Mouse (Mus musculus) heart, postnatal 0 days (tissue): ENCODE measurements around the gene Obox7. TPM values are rescaled to one million over a fixed set of nuclear protein-coding genes. Genes with fewer than 3 reads are reported as not detected.
A peak's percentile ranks its signal among the peaks of the same experiment; 100 is the strongest.
"Not testable (repeated sequence)": the region's sequence is repeated elsewhere in the genome, so short reads cannot be mapped to it uniquely, and the experiment has no call there.

Experiments
- ATAC-seq: fragments of 200-750 bp; cut with Nextera tagmentation; 2 replicates; pipeline ENCODE4 v1.8.0; 2017; ENCODE audit warnings: low read depth, moderate number of reproducible peaks, moderate library complexity; ENCODE audit not compliant: insufficient read depth
- DNase-seq: peaks from one replicate; pipeline ENCODE4 v3.0.0-alpha.2; 2016; ENCODE audit warnings: low spot score
- H3K27ac ChIP-seq: fragments of 300-500 bp; sonication (generic); 2 replicates; pipeline ENCODE4 v1.5.1; 2014; ENCODE audit warnings: low read depth, mild to moderate bottlenecking
- H3K27me3 ChIP-seq: fragments of 300-500 bp; sonication (generic); 2 replicates; pipeline ENCODE4 v1.6.1; 2014; ENCODE audit warnings: low read length, mixed read lengths; ENCODE audit not compliant: control insufficient read depth, insufficient read depth
- H3K36me3 ChIP-seq: fragments of 300-500 bp; sonication (generic); replicated peaks from 2 replicates; pipeline ENCODE4 v1.6.1; 2014; ENCODE audit warnings: low read length, mixed read lengths; ENCODE audit not compliant: control insufficient read depth, insufficient read depth
- H3K4me1 ChIP-seq: fragments of 300-500 bp; sonication (generic); 2 replicates; pipeline ENCODE4 v1.6.1; 2014; ENCODE audit warnings: antibody characterized with exemption; ENCODE audit not compliant: control insufficient read depth, insufficient read depth
- H3K4me2 ChIP-seq: fragments of 300-500 bp; sonication (generic); 2 replicates; pipeline ENCODE4 v1.6.1; 2014; ENCODE audit warnings: low read depth, mild to moderate bottlenecking, low read length, moderate library complexity
- H3K4me3 ChIP-seq: fragments of 300-500 bp; sonication (generic); 2 replicates; pipeline ENCODE4 v1.5.1; 2014; ENCODE audit warnings: low read depth, low read length
- H3K9ac ChIP-seq: fragments of 300-500 bp; sonication (generic); replicated peaks from 2 replicates; pipeline ENCODE4 v1.6.1; 2014; ENCODE audit warnings: low read depth, low read length, mixed read lengths
- H3K9me3 ChIP-seq: fragments of 300-500 bp; sonication (generic); replicated peaks from 2 replicates; pipeline ENCODE4 v1.6.1; 2016; ENCODE audit warnings: low read length; ENCODE audit not compliant: control insufficient read depth
- WGBS: fragments of 180-500 bp; shearing (Covaris S2); extraction: QIAGEN DNeasy Blood & Tissue Kit; methylation state at CpG from one replicate; pipeline ENCODE4 v1.1.7; 2014; 5-methylcytosine and 5-hydroxymethylcytosine counted together
- polyA plus RNA-seq: library from polyadenylated mRNA; unstranded; fragments of >200 nt; fragmentation: Nextera tagmentation; extraction: Ambion mirVana; gene quantifications from 2 replicates; pipeline ENCODE4 v1.2.1, GENCODE M21; 2015
- total RNA-seq: library from RNA; depleted of rRNA; stranded (reverse); fragments of >200 nt; gene quantifications from 2 replicates; pipeline ENCODE4 v1.2.3, GENCODE M21; 2014; ENCODE audit warnings: low replicate concordance; rRNA removed

Obox7 gene
- not detected in 2 replicates for total RNA-seq
- not detected in 2 replicates for polyA plus RNA-seq

- not testable (repeated sequence) for ATAC-seq, H3K9ac ChIP-seq, H3K27ac ChIP-seq, H3K4me2 ChIP-seq, H3K4me3 ChIP-seq, H3K27me3 ChIP-seq, H3K4me1 ChIP-seq, H3K36me3 ChIP-seq, H3K9me3 ChIP-seq, DNase-seq
- WGBS = 45% methylated on average over 1 of the region's 1 CpGs
These were observed at the start of gene Obox7 for GRCm38 (mm10) chr7:14659196-14659595. Gene Obox7 (plus strand): TSS chr7:14659496.

- not testable (repeated sequence) for H3K9ac ChIP-seq, H3K9me3 ChIP-seq, H3K27ac ChIP-seq, DNase-seq, H3K36me3 ChIP-seq, H3K4me1 ChIP-seq, H3K27me3 ChIP-seq
- Histone ChIP-seq H3K4me3 (peak overlapping the region; percentile 34), H3K4me2 (peak overlapping the region; percentile 55)
- peak; percentile 88 for ATAC-seq
- 2% methylated on average over 72 of the region's 132 CpGs for WGBS
These were observed 36.4 kb upstream of the Obox7 start for GRCm38 (mm10) chr7:14622556-14623542.

Other genes with a start within 250 kb of the Obox7 start
- not detected in 2 replicates for gene Sult2a8, start 212.7 kb upstream of the Obox7 start, total RNA-seq
- not detected in 2 replicates for gene Sult2a8, start 212.7 kb upstream of the Obox7 start, polyA plus RNA-seq
- gene Sult2a7, start 165.3 kb upstream of the Obox7 start, total RNA-seq = not detected in 2 replicates
- not detected in 2 replicates for gene Sult2a7, start 165.3 kb upstream of the Obox7 start, polyA plus RNA-seq
- 0.12 TPM in 1 of 2 replicates, not detected in the other for gene Vmn1r90, start 96.0 kb upstream of the Obox7 start, total RNA-seq
- gene Vmn1r90, start 96.0 kb upstream of the Obox7 start, polyA plus RNA-seq = 0.05 TPM in 1 of 2 replicates, not detected in the other